In the genomic region with DNA sequence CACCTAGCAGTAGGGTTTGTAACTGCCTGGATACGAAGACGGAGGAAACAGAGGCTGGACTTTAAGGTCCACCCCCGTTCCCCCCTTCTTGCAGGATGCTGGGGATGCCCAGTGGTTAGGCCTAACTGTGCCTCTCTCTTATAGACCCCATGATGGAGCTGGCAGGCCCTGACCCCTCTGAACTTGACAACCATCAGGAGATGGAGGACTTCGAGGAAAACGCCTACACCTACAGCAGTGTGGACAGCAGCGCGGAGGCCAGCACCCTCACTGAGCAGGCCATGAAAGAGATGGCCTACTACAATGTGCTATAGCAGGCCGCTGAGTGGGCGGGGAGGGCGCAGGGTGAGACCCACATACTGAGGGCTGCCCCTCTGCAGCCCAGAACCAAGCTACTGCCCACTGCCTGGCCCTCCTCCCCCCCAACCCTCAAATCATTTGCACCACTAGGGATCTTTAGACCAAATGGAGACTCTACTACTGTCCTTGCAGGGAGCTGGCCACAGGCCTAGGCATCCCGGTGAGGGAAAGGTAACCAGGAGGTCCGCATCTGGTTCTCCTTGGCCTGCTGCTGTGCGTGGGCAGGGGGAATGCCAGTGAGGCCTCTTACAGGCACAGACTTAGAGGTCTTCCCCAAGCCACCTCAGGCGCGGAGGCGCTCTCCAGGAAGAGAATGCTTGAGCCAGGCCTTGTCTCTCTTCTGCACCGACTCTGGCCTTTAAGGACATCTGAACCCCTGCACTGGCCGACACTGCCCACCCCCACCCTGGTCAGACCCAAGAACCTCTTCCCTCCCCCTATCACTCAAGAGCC, we compare ENCODE assay signal across 12 mouse cellular contexts. TPM values are rescaled to one million over a fixed set of nuclear protein-coding genes. Genes with fewer than 3 reads are reported as not detected.
DNase-seq lines count a peak whose midpoint lies in the region; ATAC-seq and TF ChIP-seq lines count a peak whose summit lies in the region.
"Had no signal": no experiment of that assay in that cellular context is flagged by ENCODE, and none has a peak within 500 bp of the region (broad histone marks: within the 10 kb centered on the region; RNA-seq: fewer than 3 reads in every experiment).

No protein-coding gene starts in this region.

- intact Hi-C loops in heart, postnatal 14 days (cut with DNase I): no loop called here

- no peak for TF ChIP-seq CTCF in spleen, adult 2 months (IDR thresholded peaks at IDR 0.05; ENCODE audit: extremely low read depth, insufficient read depth, insufficient read length, insufficient replicate concordance)

- DNase-seq in heart, postnatal 14 days: no peak
- DNase-seq in kidney, postnatal 25 days: no peak
- DNase-seq in spleen, adult 2 months (ENCODE audit: low read depth in 1 of 2, low spot score in 2 of 2): no peak
- DNase-seq in spleen, postnatal 4 days (ENCODE audit: low spot score in 2 of 2): no peak
- DNase-seq in thymus, postnatal 36 days: peak; percentile 40 to 58
- DNase-seq in layer of hippocampus, postnatal 36 days: no peak
- DNase-seq: cerebellum, adult 18-20 months; gastrocnemius, postnatal 10 days; liver; lung, postnatal 14 days had no signal

- H3K36me3 ChIP-seq in heart, embryonic 11.5 days (ENCODE audit: control insufficient read depth, insufficient read depth, low read length): peaks cover 41% of the 10 kb centered on the region
- H3K36me3 ChIP-seq in kidney, embryonic 16.5 days (ENCODE audit: insufficient read depth, low read length): peaks cover 75% of the 10 kb centered on the region
- H3K36me3 ChIP-seq in spleen, adult 2 months (ENCODE audit: control insufficient read depth, insufficient read depth, low read length): peaks cover 27% of the 10 kb centered on the region

- peaks cover 3% of the 10 kb centered on the region; the same call in 1 of the 2 replicates for H3K4me1 ChIP-seq in heart, embryonic 11.5 days (ENCODE audit: control insufficient read depth, insufficient read depth, low read length)
- peaks cover 21% of the 10 kb centered on the region for H3K4me1 ChIP-seq in kidney, embryonic 16.5 days (ENCODE audit: insufficient read depth, low read length)
- H3K4me1 ChIP-seq in spleen, adult 2 months (ENCODE audit: control insufficient read depth, insufficient read depth, insufficient read length): peaks cover 25% of the 10 kb centered on the region; the same call in 1 of the 2 replicates

- H3K27ac ChIP-seq in heart, embryonic 11.5 days (ENCODE audit: low read depth, low read length): no peak overlapping the region
- no peak overlapping the region; the same call in 1 of the 2 replicates for H3K27ac ChIP-seq in kidney, embryonic 16.5 days (ENCODE audit: low read length)
- H3K27ac ChIP-seq in spleen, adult 2 months (ENCODE audit: insufficient read depth, low read length): peak overlapping the region; percentile 80

- 81% methylated on average over 18 of the region's 18 CpGs for WGBS in heart, embryonic 11.5 days (ENCODE audit: insufficient replicate concordance)
- WGBS in kidney, embryonic 16.5 days: 77% methylated on average over 18 of the region's 18 CpGs
- WGBS in spleen, adult 2 months: 88% methylated on average over 18 of the region's 18 CpGs

- no peaks in the 10 kb centered on the region for H3K9me3 ChIP-seq in heart, embryonic 11.5 days (replicated peaks; ENCODE audit: control insufficient read depth, low read length)
- H3K9me3 ChIP-seq in kidney, embryonic 16.5 days (ENCODE audit: low read length): no peaks in the 10 kb centered on the region

- no peak for TF ChIP-seq POLR2A in spleen, adult 2 months (IDR thresholded peaks at IDR 0.05; ENCODE audit: low read depth, low read length)

- ATAC-seq in heart, embryonic 11.5 days (replicated peaks; ENCODE audit: insufficient number of reproducible peaks, low FRiP score, low TSS enrichment): 0 out of 2 replicates have a peak, but pooled peaks have one; percentile 2
- peak; percentile 10; the same call in 1 of the 2 replicates for ATAC-seq in kidney, embryonic 16.5 days (ENCODE audit: low FRiP score, low TSS enrichment)

- no peak overlapping the region for H3K9ac ChIP-seq in heart, embryonic 11.5 days (ENCODE audit: low read depth, low read length)
- no peak overlapping the region for H3K9ac ChIP-seq in kidney, embryonic 16.5 days (replicated peaks; ENCODE audit: low read length)

- no peak overlapping the region for H3K4me2 ChIP-seq in heart, embryonic 11.5 days
- H3K4me2 ChIP-seq in kidney, embryonic 16.5 days (replicated peaks; ENCODE audit: low read depth, low read length): no peak overlapping the region

- no peaks in the 10 kb centered on the region for H3K27me3 ChIP-seq in heart, embryonic 11.5 days (ENCODE audit: control insufficient read depth, insufficient read depth, low read length)
- H3K27me3 ChIP-seq in kidney, embryonic 16.5 days (ENCODE audit: insufficient read depth, low read length): no peaks in the 10 kb centered on the region
- no peaks in the 10 kb centered on the region for H3K27me3 ChIP-seq in spleen, adult 2 months (ENCODE audit: control insufficient read depth, insufficient read depth, low read length)

- no peak overlapping the region for H3K4me3 ChIP-seq in heart, embryonic 11.5 days (ENCODE audit: low read depth, low read length)
- H3K4me3 ChIP-seq in kidney, embryonic 16.5 days (ENCODE audit: low read length): no peak overlapping the region
- no peak overlapping the region for H3K4me3 ChIP-seq in spleen, adult 2 months (ENCODE audit: extremely low read depth, insufficient read depth, insufficient read length)

RNA-seq across cellular contexts. Expression of a gene that starts 24.8 kb away (rescaled TPM):
- polyA plus RNA-seq in heart, embryonic 11.5 days (2014; fragmentation: Nextera tagmentation; extraction: Ambion mirVana): 1,200 and 1,395 TPM in 2 replicates
- total RNA-seq in heart, postnatal 14 days (2021): 1,000 to 10,000 TPM; 1,322 to 1,446 TPM
- 782 and 850 TPM in 2 replicates for polyA plus RNA-seq in kidney, embryonic 16.5 days (2015; fragmentation: Nextera tagmentation; extraction: Ambion mirVana)
- 52.6 and 54.0 TPM in 2 replicates for polyA plus RNA-seq in spleen, adult 2 months (2012; rRNA removed)
- 10 to 100 TPM; 57.6 to 61.5 TPM for total RNA-seq in layer of hippocampus, postnatal 36 days (2021)

Comparison
In these comparisons a context has a peak if more than half of its experiments do, and no peak if none do; other contexts are left out.
1. DNase-seq: peak in thymus, postnatal 36 days (2 of 2); none in heart, postnatal 14 days (0 of 2), kidney, postnatal 25 days (0 of 2), spleen, adult 2 months (0 of 2), spleen, postnatal 4 days (0 of 2) and layer of hippocampus, postnatal 36 days (0 of 2).
2. RNA of a gene that starts 24.8 kb away (polyA plus RNA-seq): 1,200 to 1,395 TPM in heart, embryonic 11.5 days and 782 to 850 TPM in kidney, embryonic 16.5 days; 52.6 to 54.0 TPM in spleen, adult 2 months; every median in the first group is over 10 times any median in the second.